Mouse (Mus musculus) brain, adult 2 months (tissue): ENCODE data around the gene Pitpnc1.
"Not testable (repeated sequence)": the region's sequence is repeated elsewhere in the genome, so short reads cannot be mapped to it uniquely, and the experiment has no call there.

Experiments
- DNase-seq: peaks from one replicate; pipeline ENCODE4 v3.0.0; 2011; ENCODE audit warnings: low read depth, low spot score

Gene Pitpnc1

DNA sequence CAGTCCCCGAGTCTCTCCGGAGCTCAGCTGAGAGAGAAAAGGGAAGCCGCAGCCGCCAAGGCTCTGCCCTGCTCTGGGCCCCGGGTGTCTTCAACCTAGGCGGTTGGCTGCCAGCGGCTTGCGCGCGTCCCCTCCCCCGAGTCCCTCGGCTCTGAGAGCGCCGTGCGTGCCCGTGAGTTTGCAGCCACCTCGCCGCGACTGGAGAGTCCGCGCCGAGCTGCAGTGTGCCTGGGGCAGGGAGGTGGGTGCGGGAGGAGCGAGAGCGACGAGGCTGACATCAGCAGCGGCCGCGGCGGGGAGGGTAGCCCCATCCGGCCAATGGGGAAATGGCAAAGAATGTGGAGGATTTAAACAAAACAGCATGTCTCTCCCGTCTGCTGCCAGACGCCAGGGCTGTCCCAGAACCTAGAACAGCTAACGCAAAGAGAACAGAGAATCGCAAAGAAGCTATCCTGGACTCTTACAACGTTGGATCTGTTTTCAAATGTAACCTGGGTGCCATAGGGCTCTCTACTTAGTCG, at the start of gene Pitpnc1:
TSS of gene Pitpnc1 (minus strand) at position 179 of the 521 bp plus-strand sequence.
- peak; percentile 96 for DNase-seq

DNA sequence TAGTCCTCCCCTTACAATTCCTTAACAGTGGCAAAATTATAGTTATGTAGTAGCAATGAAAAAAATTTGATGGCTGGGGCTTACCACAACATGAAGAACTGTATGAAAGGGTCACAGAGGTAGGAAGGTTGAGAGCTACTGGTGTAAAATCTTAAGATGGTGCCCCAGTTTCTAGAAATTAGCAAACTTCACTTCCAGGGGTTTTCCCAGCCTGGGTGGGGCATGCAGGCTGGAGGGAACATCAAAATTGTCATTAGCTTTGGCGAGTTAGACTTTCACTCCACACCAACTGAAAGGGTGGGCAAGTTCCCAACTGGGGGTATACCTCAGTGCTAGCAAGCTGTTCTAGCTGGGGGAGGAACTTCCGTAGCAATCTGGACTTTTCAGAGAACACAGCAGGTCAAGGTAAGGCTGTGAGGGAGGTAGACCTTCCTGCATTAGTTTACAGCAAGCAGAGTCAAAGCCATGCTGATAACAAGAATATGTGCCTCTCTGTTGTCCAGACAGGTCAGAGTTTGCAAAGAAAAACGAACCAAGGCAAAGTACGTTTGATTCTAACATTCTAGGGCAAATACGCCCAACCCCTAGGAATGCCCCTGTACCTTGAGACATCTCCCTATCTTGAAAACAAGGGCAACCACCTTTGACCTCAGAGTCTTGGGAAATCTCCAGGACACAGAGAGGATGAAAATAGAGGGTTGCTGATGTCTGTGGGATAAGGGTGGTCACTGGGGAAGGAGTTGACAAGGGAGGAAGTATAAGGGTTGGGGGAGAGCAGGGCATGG, 48.3 kb upstream of the Pitpnc1 start:
- DNase-seq = no peak

DNA sequence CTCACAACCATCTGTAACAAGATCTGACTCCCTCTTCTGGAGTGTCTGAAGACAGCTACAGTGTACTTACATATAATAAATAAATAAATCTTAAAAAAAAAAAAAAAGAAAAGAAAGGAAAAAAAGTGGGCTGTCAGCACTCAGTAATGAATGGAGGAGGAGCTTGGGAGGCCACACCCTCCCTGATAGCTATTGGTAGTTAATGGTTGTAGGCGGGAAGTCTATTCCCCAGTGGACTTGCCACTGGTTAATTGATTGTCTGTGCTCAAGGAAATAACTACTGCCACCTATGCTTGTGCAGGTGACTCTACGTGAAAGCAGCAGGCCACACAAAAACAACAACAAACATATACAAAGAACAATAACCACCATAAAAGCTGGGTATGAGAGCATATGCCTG, 45.9 kb upstream of the Pitpnc1 start:
- DNase-seq = no peak

DNA sequence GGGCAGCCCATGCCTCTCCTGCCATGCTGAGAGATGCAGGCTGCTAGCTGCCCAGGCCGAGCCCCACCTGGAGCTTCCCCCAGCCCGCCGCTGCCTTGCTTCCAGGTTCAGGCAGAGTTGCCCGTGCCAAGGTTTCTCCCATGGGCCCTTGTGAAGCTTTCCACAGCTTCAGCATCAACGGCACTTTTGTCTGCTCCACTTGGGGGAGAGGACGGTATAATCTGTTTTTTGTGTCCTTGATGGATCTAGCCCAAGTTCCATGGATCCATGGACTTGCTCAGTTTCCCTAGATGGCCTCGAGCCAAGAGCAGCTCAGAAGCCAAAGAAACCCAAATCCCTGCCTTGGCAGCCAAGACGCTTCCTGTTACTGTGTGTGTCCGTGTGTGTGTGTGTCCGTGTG, 42.5 kb upstream of the Pitpnc1 start:
- peak; percentile 14 for DNase-seq

DNA sequence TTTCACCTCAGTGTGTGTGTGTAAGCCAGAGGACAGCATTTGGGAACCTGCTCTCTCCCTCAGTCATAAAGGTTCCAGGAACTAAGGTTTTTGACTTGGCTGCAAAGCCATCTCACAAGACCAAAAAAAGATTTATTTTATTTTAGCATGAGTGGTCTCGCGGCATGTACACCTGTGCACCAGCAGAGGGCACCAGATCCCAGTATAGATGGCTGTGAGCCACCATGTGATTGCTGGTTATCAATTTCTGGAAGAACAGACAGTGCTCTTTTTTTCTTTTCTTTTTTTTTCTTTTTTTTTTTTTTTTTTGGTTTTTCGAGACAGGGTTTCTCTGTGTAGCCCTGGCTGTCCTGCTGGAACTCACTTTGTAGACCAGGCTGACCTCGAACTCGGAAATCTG, 41.5 kb upstream of the Pitpnc1 start:
- DNase-seq = peak; percentile 76

DNA sequence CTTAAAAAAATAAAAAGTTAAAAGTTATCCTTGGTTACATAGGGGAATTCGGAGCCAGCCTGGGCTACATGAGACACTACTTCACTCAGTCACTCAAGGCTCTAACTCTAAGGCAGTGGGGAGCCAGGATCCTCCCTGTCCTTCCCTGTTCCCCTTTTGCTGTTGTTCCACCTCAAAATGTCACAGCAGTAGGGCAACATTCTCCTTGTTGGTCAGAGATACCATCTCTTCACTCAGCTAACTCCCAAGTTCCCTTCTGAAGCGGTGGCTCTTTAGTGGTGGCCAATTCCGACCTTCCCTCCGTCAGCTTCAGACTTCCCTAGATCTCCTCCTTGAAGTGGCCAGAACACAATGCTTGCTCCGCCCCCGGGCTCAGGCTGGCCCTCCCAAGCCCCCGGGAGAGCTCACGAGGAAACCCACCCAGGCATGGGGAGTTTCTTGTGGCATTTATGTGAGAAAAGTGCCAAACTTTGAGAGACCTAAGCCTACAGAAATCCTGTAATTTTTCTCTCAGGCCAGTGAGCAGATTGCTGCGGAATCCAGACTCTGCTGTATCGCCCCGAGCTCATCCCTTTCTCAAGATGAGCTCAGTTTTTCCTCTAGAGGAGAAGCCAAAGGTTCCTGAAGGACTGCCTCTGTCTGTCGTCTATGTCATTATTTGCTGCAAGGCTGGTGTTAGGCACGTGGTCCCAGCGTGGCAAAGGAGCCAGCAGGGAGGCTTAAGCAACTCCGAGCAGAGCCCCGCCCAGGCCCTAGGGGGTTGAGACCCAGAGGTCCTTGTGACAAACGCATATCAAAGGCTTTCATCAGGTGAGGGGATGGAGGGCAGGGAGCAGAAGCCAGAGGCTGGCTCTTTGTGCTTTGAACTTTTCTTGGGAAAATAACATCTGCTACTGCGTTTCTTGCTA, 40.1 kb upstream of the Pitpnc1 start:
- DNase-seq = peak; percentile 21

DNA sequence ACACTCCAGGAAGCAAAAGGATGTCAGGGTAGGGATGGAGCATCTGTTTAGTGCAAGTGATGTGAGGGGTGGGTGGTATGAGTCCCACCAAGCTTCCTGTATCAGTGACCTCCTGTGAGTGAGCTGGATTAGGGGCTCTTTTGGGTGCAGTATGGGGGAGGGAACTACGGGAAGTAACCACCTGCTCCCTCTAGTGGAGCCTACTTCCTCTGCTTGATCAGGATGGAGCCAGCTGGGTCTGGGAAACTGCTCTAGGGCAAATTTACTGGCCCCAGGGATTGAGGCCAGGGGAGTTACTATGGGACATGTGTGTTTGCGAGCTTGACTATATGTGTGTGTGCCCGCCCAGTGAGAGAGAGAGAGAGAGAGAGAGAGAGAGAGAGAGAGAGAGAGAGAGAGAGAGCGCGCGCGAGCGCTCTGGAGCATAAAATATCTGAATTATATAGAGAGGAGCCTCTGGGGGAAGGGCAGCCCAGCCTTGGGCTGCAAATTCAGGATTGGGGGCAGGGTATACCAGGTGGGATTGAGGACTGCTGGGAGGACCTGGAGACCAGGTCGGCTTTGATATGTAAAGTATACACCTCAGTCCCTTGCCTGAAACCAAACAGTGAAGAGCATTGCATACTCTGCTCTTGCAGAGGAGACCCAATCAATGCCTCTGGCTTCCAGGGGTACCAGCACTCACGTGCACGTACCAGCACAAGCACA, 39.3 kb upstream of the Pitpnc1 start:
- DNase-seq = peak; percentile 32

DNA sequence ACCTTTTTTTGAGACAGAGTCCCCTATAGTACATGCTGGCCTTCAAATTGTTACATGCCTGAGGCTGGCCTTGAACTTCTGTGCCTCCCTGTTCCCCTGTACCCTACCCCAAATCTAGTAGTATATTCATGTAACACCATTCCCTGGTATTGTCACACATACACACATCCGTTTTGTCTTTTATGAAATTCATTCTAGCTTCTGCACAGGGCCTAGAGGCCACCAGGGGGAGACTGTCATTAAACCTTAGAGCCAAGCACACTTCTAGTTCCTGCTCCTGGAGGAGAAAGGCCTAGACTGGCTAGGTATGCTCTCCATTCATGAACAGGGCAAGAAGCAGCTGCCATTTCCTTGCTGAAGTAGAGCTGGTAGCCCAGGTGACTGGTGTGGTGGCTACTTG, 35.8 kb upstream of the Pitpnc1 start:
- DNase-seq = peak; percentile 37

DNA sequence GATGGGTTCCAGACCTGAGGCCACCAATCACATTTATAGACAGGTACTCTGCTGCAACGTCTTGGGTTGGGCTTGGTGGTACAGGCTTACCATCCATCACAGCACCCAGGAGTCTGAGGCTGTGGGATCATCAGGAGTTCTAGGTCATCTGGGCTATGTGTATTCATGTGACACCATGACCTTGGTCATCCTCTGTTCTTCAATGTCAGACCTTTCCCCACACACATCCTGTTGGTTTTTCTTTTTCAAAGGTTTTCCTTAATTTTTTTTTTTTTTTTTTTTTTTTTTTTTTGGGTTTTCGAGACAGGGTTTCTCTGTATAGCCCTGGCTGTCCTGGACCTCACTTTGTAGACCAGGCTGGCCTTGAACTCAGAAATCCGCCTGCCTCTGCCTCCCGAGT, 33.9 kb upstream of the Pitpnc1 start:
- DNase-seq = not testable (repeated sequence)

DNA sequence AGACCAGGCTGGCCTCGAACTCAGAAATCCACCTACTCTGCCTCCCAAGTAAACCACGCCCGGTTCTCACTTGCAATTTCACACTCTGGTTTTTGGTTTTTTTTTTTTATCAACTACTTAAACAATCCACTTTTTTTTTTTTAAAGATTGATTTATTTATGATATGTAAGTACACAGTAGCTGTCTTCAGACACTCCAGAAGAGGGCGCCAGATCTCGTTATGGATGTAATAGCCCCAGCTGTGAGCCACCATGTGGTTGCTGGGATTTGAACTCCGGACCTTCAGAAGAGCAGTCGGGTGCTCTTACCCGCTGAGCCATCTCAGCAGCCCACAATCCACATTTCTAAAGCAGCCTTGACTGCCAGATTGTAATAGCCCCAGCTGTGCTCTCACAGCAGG, 32.3 kb upstream of the Pitpnc1 start:
- no peak for DNase-seq

DNA sequence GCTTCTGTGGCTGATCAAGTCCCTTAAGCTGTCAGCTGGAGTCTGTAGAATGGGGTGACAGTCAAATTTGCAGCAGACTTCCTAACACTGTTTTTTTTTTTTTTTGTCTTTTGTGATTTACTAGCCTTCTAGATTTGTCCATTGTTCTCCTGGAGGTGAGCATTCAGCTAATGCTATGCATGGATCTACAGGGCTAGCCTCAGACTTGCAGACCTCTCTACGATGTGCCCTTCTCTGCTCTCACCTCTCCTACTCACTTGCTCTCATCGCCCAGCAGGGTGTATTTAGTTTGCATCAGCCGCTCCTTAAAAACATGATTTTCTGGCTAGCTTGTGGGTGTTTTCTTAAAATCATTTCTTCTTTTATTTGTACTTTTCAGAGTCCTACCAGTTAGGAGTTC, 13.8 kb upstream of the Pitpnc1 start:
- DNase-seq = no peak

DNA sequence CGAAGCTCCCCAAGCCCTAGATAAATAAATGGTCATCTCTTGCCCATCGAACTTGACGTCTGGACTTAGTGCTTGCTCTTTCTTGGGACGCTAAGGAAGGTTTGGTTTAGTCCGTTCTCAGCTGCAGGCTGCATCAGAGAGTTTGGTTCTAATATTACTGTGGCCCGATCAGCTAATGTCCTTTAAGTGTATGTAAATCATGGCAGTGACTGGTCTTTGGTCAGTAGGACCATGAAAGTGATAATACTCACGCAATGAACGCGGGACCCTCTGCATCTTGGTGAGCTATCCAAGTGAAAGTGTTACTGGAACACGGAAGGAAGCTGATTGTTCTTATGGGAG, 9.3 kb upstream of the Pitpnc1 start:
- no peak for DNase-seq

DNA sequence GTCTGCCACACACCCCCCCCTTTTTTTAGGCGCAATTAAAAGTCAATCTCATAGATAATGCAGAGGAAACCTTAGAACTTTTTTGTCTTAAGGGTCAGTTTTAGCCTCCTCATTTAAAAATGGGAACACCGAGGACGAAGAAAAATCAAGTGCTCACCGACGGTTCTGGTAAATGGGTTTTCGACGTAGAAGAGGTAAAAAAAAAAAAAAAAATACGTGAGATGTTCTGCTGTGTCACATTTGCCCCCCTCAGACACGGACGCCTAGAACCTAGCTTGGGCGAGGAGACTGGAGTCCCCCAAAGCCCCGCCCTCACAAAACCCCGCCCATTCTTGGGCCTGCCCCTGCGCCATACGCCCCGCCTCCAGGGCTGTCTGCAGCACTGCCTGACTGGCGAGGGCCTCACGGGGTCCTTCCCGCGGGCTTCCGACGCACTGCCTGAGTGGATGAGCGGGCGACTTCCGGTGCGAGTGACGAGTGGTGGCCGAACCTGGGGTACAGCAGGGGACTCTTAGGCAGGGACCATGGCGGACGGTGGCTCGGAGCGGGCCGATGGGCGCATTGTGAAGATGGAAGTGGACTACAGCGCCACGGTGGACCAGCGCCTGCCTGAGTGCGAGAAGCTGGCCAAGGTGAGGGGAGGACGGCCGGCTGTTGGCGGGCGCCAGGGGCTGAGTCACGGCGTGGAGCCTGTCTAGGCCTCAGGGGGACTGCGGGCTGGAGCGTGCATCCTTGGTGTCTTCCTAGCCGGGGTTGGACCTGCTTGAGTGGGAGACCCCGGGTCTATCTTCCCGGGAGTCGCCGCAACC, 8.8 kb upstream of the Pitpnc1 start, which contains the start of gene Psmd12:
TSS of gene Psmd12 (plus strand) at position 432 of the 809 bp plus-strand sequence.
- peak; percentile 98 for DNase-seq

DNA sequence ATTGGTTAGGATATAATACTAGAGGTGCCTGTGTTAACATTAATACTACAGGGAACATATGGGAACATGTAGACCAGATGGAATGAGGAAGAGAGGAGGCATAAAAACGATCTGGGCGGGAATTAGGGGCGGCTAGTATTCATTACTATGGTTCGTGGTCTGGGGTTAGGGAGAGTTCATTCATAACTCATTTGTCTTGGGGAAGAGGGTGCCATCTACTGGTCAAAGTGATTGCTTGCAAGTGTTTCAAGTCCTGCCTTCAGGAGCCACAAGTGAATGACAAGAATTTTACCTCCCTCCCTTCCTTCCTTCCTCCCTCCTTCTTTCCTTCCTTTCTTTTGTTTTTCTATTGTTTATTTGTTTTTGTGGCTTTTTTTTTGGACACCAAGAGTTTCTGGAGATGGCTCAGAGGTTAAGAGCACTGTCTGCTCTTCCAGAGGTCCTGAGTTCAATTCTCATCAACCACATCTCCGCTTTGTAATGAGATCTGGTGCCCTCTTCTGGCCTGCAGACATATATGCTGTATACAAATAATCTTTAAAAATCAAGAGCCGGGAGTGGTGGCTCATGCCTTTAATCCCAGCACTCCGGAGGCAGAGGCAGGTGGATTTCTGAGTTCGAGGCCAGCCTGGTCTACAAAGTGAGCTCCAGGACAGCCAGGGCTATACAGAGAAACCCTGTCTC, 2.8 kb upstream of the Pitpnc1 start:
- peak; percentile 95 for DNase-seq

DNA sequence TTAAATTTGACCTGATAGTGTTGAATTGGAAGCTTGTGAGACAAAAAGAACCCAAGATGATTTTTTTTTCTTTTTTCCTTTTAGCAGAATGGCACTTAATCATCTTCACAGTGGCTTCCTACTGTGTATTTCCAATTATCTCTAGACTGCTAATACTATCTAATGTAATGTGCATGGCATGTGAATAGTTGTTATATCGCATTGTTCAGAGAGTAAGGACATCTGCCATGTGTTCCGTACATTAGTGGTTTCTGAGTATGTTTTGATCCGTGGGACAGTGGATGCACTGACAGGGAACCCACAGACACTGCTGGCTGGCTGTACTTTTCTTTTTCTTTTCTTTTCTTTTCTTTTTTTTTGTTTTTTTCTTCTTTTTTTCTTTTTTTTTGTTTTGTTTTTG, 1.8 kb upstream of the Pitpnc1 start:
- DNase-seq = no peak

DNA sequence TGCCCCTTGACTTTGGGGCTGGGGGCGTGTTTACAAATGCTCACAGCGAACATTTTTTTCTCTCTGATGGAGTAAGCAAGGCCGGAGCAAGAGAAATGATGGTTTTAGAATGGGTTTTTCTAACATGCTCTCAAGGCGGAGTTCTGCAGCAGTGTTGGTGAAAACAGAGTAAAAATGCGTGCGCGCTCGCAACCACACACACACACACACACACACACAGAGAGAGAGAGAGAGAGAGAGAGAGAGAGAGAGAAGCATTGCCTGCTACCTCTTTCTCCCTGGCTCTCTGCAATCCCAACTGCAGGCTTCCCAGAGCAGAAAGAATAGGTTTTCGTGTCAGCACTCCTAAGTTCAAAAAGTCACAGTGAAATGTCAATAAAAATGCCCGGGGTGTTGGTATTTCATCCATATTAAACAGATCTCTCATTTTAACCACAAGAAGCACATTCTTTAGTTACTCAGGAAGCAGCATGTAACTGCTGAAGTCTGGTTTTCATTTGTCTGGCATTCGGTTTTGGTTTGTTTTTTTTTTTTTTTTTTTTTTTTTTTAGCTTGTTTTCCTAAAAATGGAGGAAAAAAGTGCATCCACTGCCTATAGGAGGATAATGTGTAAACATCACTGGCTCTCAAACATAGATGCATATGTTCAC, 697 bp upstream of the Pitpnc1 start:
- DNase-seq = no peak

DNA sequence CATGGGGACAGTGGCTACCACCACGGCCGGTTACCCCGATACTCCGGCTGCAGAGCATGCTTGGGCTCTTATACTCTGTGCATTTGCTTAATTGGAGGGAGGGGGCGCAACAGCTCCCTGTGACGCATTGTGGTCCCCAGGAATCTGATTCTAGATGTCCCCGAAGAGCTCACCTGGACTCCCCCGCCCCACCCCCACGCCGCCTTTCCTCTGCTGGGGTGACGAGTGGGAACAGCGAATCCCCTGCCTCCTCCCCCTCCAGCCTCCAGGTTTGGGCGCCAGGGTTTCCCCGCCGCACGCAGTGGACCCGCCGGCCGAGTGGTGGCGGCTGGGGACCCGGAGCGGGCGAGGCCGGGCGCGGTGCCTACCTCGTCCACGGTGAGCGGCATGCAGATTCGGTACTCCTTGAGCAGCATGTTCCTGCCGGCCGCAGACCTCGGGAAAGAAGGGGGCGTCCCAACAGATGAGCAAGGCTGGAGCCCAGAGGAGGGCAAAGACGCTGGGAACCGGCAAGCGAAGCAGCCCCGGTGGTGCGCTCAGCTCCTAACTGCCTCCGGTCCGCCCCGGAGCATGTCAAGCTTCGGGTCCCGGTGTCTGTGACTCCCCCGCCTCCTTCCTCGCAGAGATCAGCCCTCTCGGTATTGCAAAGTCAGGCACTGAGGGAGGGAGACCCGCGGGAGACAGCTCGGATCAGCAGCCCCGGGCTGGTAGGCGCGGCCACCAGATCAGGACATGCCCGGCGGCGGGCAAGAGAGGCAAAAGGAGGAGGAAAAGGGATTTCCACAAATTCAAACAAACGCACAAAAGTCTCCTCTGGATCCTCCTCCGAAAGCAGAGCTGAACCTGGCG, 752 bp downstream of the Pitpnc1 start:
- DNase-seq = peak; percentile 61

DNA sequence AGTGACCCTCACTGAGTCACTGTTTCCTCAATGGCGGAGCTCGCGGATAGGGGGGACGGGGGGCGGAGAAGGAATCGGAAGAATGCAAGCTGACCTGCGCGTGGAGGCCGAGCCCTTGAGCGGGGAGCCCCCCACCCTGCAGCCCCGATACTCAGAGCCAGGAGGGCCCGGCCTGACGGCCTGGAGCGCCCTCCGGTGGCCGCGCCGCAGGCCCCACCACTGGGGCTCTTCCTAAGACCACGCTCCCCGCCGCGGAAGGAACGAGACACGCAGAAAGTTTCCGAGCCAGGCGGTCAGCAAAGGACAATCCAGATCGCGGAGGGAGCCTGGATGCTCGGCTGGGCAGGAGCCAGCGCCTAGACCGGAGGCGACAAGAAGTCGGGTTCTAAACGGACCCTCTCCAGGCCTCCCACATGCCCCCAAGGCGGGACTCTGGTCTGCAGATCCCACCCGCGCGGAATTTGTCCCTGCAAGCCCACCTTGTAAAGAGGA, 1.4 kb downstream of the Pitpnc1 start:
- peak; percentile 86 for DNase-seq
